Mouse (Mus musculus) heart, postnatal 0 days (tissue): ENCODE data around the gene Irf6.

Experiments
- CTCF ChIP-seq: IDR thresholded peaks from 2 replicates; pipeline ENCODE4 v1.5.1; 2016; ENCODE audit warnings: antibody characterized with exemption, control low read depth, low read depth
- EP300 ChIP-seq: IDR thresholded peaks from 2 replicates; pipeline ENCODE4 v1.6.1; 2016; ENCODE audit warnings: antibody characterized with exemption, low read depth

- TF ChIP-seq CTCF (no peak), EP300 (no peak)
These were observed 6.3 kb downstream of the Irf6 start for GRCm38 (mm10) chr1:193159163-193159562.
